In genomic region chr12:112490444-112490939, GRCm38 (mm10) we compare ENCODE assay signal across 8 mouse cellular contexts. TPM values are rescaled to one million over a fixed set of nuclear protein-coding genes. Genes with fewer than 3 reads are reported as not detected.
DNase-seq lines count a peak whose midpoint lies in the region; ATAC-seq and TF ChIP-seq lines count a peak whose summit lies in the region.

No protein-coding gene starts in this region.

- H3K27me3 ChIP-seq in Patski = no peaks in the 10 kb centered on the region
- peaks cover 10% of the 10 kb centered on the region; the same call in 1 of the 2 replicates for H3K27me3 ChIP-seq in limb, embryonic 13.5 days

- H3K36me3 ChIP-seq in limb, embryonic 13.5 days = no peaks in the 10 kb centered on the region

- peak; percentile 83 for DNase-seq in Patski (ENCODE audit: low read depth, low spot score)
- DNase-seq in heart, postnatal 10 days = peak; percentile 90 to 91
- DNase-seq in cerebellum, adult 9-11 months = no peak
- no peak for DNase-seq in c-Kit-positive CD71-positive TER-119-positive erythroid progenitor cells, embryonic 14.5 days (ENCODE audit: low spot score)
- no peak for DNase-seq in cerebellum, adult 8-10 months
- DNase-seq in spleen, adult 12 weeks (ENCODE audit: low spot score) = no peak

- H3K9ac ChIP-seq in limb, embryonic 13.5 days = peak overlapping the region; percentile 5; the same call in 1 of the 2 replicates

- peaks cover 28% of the 10 kb centered on the region for H3K4me1 ChIP-seq in brown adipose tissue, adult 24 weeks (ENCODE audit: control insufficient read depth, insufficient read depth, insufficient read length, low read length)
- H3K4me1 ChIP-seq in limb, embryonic 13.5 days = peaks cover 32% of the 10 kb centered on the region

- peak overlapping the region; percentile 39 for H3K4me2 ChIP-seq in limb, embryonic 13.5 days (replicated peaks)

- H3K27ac ChIP-seq in brown adipose tissue, adult 24 weeks (replicated peaks; ENCODE audit: low read depth, low read length) = peak overlapping the region; percentile 75
- peak overlapping the region; percentile 80 for H3K27ac ChIP-seq in limb, embryonic 13.5 days

- POLR2A ChIA-PET in Patski (lab: Charles Lee) = interaction anchor here (1.1 to 1.3 kb wide), 2 partner anchors 12 to 26 kb away, joined by 3 to 4 read pairs; partner anchors contain the start of gene Tmem179

- no peaks in the 10 kb centered on the region for H3K9me3 ChIP-seq in limb, embryonic 13.5 days

- WGBS in limb, embryonic 13.5 days = 19% methylated on average over 3 of the region's 3 CpGs

- in situ Hi-C loops in Patski (cut with MboI; ENCODE audit: low pct_unique_long_range_greater_than_20kb) = no loop called here

- TF ChIP-seq CTCF in Patski (IDR thresholded peaks at IDR 0.05) = no peak

- peak overlapping the region; percentile 53 for H3K4me3 ChIP-seq in brown adipose tissue, adult 24 weeks (ENCODE audit: insufficient read depth, low read depth, low read length)
- no peak overlapping the region for H3K4me3 ChIP-seq in limb, embryonic 13.5 days

- peak; percentile 67 for ATAC-seq in Patski
- peak; percentile 81 for ATAC-seq in limb, embryonic 13.5 days (ENCODE audit: low FRiP score, low read depth)

- intact Hi-C loops in heart, postnatal 10 days (cut with DNase I) = loop anchor here (5.0 kb wide), 1 partner anchor 127 kb away; no protein-coding TSS in a partner anchor

- CTCF ChIA-PET in Patski (lab: Charles Lee) = interaction anchor here (1.3 to 2.1 kb wide), 3 partner anchors 16 to 62 kb away, joined by 3 to 6 read pairs (median 5); no protein-coding TSS in a partner anchor

RNA-seq across cellular contexts. Expression of gene A530016L24Rik, which starts 1.2 kb away (rescaled TPM):
- 18.2 TPM for polyA plus RNA-seq in Patski (2021)
- 130 and 140 TPM in 2 replicates for polyA plus RNA-seq in brown adipose tissue, adult 24 weeks (2012; ENCODE audit: insufficient read depth, insufficient read length, missing spikeins)
- total RNA-seq in heart, postnatal 10 days (2021) = 10 to 100 TPM; 16.5 to 18.5 TPM
- polyA plus RNA-seq in limb, embryonic 13.5 days (2015; fragmentation: Nextera tagmentation; extraction: Ambion mirVana) = 0.41 and 0.64 TPM in 2 replicates

RNA-seq across cellular contexts. Expression of gene Tmem179, which starts 26.1 kb away (rescaled TPM):
- polyA plus RNA-seq in Patski (2021) = 1.1 TPM
- not detected in 2 replicates for polyA plus RNA-seq in brown adipose tissue, adult 24 weeks (2012; ENCODE audit: insufficient read depth, insufficient read length, missing spikeins)
- not detected for total RNA-seq in heart, postnatal 10 days (2021)
- polyA plus RNA-seq in limb, embryonic 13.5 days (2015; fragmentation: Nextera tagmentation; extraction: Ambion mirVana) = 0.28 and 0.66 TPM in 2 replicates

Comparison
In these comparisons a context has a peak if more than half of its experiments do, and no peak if none do; other contexts are left out.
1. DNase-seq: peak in Patski (single experiment) and heart, postnatal 10 days (2 of 2); none in cerebellum, adult 9-11 months (single experiment), c-Kit-positive CD71-positive TER-119-positive erythroid progenitor cells, embryonic 14.5 days (single experiment), cerebellum, adult 8-10 months (single experiment) and spleen, adult 12 weeks (single experiment).
2. RNA of gene A530016L24Rik, which starts 1.2 kb away (polyA plus RNA-seq): 130 to 140 TPM in brown adipose tissue, adult 24 weeks and 18.2 TPM in Patski (single experiment); 0.41 to 0.64 TPM in limb, embryonic 13.5 days; every median in the first group is over 10 times any median in the second.